Mouse (Mus musculus) kidney, embryonic 15.5 days (tissue): ENCODE data around the gene Epp13. TPM values are rescaled to one million over a fixed set of nuclear protein-coding genes. Genes with fewer than 3 reads are reported as not detected.
A peak's percentile ranks its signal among the peaks of the same experiment; 100 is the strongest.
"Not testable (repeated sequence)": the region's sequence is repeated elsewhere in the genome, so short reads cannot be mapped to it uniquely, and the experiment has no call there.

Experiments
- ATAC-seq: fragments of 200-750 bp; cut with Nextera tagmentation; replicated peaks from 2 replicates; pipeline ENCODE4 v1.8.0; 2017; ENCODE audit warnings: moderate TSS enrichment; ENCODE audit not compliant: low FRiP score
- H3K27ac ChIP-seq: fragments of 300-500 bp; sonication (generic); 2 replicates; pipeline ENCODE4 v1.5.1; 2015; ENCODE audit warnings: mild to moderate bottlenecking, inconsistent platforms
- H3K27me3 ChIP-seq: fragments of 300-500 bp; sonication (generic); 2 replicates; pipeline ENCODE4 v1.6.1; 2015; ENCODE audit warnings: inconsistent platforms
- H3K36me3 ChIP-seq: fragments of 300-500 bp; sonication (generic); 2 replicates; pipeline ENCODE4 v1.6.1; 2015; ENCODE audit warnings: inconsistent platforms
- H3K4me1 ChIP-seq: fragments of 300-500 bp; sonication (generic); 2 replicates; pipeline ENCODE4 v1.6.1; 2015; ENCODE audit warnings: inconsistent platforms
- H3K4me2 ChIP-seq: fragments of 300-500 bp; sonication (generic); 2 replicates; pipeline ENCODE4 v1.6.1; 2015; ENCODE audit warnings: moderate library complexity, mild to moderate bottlenecking, inconsistent platforms
- H3K4me3 ChIP-seq: fragments of 300-500 bp; sonication (generic); replicated peaks from 2 replicates; pipeline ENCODE4 v1.5.1; 2015; ENCODE audit warnings: mild to moderate bottlenecking, inconsistent platforms
- H3K9ac ChIP-seq: fragments of 300-500 bp; sonication (generic); 2 replicates; pipeline ENCODE4 v1.6.1; 2015; ENCODE audit warnings: mild to moderate bottlenecking, inconsistent platforms
- H3K9me3 ChIP-seq: fragments of 300-500 bp; sonication (generic); replicated peaks from 2 replicates; pipeline ENCODE4 v1.6.1; 2016; ENCODE audit warnings: inconsistent platforms
- WGBS: fragments of 180-500 bp; shearing (Covaris S2); methylation state at CpG from one replicate; pipeline ENCODE4 v1.1.7; 2015; ENCODE audit warnings: mixed read lengths; 5-methylcytosine and 5-hydroxymethylcytosine counted together
- polyA plus RNA-seq: library from polyadenylated mRNA; unstranded; fragments of >200 nt; fragmentation: Nextera tagmentation; extraction: Ambion mirVana; gene quantifications from 2 replicates; pipeline ENCODE4 v1.2.1, GENCODE M21; 2015

Gene Epp13
- polyA plus RNA-seq, 1 experiment from 2014 or later = not detected

DNA sequence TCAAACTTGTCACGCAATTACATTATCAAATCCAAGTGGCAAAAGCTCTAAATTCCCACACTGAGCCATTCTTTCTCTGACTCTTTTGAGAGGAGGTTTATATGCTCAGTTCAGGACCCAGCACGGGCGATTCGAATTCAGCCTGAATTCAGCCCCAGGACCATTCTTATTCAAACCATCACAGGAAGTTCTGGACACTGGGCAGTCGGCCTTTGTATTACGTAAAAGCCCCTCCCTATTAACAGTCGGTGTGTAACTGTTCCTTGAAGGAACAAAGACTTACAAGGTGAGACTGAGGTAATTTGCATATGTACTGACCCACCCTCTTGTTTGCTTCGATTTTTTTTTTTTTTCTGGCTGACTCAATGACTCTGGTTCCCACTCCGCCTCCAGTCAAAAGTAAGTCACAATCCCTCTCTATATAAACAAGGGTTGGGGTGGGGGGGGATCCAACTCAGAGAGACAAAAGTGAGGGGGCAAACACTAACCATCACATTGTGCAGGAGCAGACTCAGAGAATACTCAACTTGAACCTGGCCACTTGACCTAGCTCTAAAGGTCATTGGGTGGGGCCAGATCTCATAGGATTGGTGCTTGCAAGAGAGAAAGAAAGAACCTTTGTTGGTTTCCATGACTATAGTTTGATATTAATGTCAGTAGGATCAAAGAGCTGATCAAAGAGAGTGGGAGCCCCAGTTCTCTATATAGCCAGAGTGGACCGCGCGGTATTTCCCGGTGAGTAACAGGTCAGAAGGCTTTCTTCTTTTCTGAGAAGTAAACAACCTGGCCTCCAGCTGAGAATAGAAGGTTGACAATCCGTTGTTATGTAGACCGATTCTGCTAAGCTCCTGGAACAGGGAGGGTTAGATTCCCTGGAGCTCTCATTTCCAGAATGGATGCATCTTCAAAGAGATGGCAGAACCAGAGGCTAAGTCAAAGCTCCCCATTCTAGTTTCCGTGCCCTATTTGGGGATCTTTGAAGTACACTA is 6.0 kb downstream of the Epp13 start:
- no peak overlapping the region for H3K27ac ChIP-seq
- H3K9me3 ChIP-seq = no peaks in the 10 kb centered on the region
- no peak overlapping the region for H3K9ac ChIP-seq
- H3K27me3 ChIP-seq = no peaks in the 10 kb centered on the region
- 34% methylated on average over 16 of the region's 16 CpGs for WGBS
- no peak for ATAC-seq
- H3K4me3 ChIP-seq = no peak overlapping the region
- H3K4me2 ChIP-seq = no peak overlapping the region
- H3K4me1 ChIP-seq = no peaks in the 10 kb centered on the region
- no peaks in the 10 kb centered on the region for H3K36me3 ChIP-seq

DNA sequence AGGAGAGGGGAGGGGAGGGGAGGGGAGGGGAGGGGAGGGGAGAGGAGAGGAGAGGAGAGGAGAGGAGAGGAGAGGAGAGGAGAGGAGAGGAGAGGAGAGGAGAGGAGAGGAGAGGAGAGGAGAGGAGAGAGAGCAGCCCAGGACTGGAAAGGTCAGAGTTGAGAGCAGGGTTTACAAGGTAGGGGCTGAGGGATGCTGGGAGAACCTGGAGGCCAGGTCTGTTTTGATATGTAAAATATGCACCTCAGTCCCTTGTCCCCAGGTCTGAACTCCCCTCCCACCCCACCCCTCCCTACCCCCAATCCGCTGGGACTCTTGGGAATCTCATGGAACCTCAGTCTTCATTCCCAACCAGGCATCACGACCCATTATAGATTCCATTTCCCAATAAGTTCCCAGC is 7.5 kb downstream of the Epp13 start:
- not testable (repeated sequence) for H3K36me3 ChIP-seq, H3K27me3 ChIP-seq, H3K4me1 ChIP-seq, H3K9me3 ChIP-seq, H3K4me3 ChIP-seq, H3K4me2 ChIP-seq, H3K9ac ChIP-seq, H3K27ac ChIP-seq, ATAC-seq
- 54% methylated on average over 2 of the region's 2 CpGs for whole genome bisulfite sequencing

DNA sequence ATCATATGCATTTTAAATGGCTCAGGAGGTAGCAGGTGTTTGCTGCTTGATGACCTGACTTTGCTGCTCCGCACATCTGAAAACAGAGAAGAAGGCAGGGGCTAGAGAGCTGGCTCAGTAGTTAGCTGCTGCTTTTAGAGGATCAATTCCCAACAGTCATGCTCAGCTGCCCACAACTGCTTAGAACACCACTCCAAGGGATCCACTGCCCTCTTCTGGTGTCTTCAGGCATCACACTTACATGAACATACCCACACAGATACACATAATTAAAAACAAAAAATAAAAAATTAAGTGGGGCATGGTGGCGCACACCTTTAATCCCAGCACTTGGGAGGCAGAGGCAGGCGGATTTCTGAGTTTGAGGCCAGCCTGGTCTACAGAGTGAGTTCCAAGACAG is 9.6 kb downstream of the Epp13 start:
- no peak overlapping the region for H3K27ac ChIP-seq
- H3K4me2 ChIP-seq = no peak overlapping the region
- WGBS = 86% methylated on average over 3 of the region's 3 CpGs
- H3K4me1 ChIP-seq = no peaks in the 10 kb centered on the region
- H3K9me3 ChIP-seq = no peaks in the 10 kb centered on the region
- ATAC-seq = no peak
- H3K36me3 ChIP-seq = no peaks in the 10 kb centered on the region
- H3K4me3 ChIP-seq = no peak overlapping the region
- no peak overlapping the region for H3K9ac ChIP-seq
- H3K27me3 ChIP-seq = no peaks in the 10 kb centered on the region

DNA sequence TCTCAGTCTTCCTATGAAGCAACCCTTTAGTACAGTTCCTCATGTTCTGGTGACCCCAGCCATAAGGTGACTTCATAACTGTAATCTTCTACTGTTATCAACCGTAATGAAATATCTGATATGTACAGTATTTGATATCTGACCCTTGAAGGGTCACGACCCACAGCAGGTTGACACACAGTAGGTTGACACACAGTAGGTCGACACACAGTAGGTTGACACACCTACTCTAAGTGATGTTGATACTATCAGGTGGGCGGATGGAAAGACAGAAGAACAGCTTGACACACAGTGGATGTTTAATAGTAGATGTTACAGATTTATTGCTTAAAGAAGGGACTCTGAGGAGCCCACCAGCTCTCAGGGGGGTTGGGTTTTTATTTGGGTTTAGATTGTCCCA is 10.5 kb downstream of the Epp13 start:
- Histone ChIP-seq H3K36me3 (no peaks in the 10 kb centered on the region), H3K4me1 (no peaks in the 10 kb centered on the region), H3K27ac (no peak overlapping the region), H3K9me3 (no peaks in the 10 kb centered on the region), H3K27me3 (no peaks in the 10 kb centered on the region), H3K4me2 (no peak overlapping the region), H3K9ac (no peak overlapping the region), H3K4me3 (no peak overlapping the region)
- WGBS = 83% methylated on average over 4 of the region's 4 CpGs
- ATAC-seq = no peak

DNA sequence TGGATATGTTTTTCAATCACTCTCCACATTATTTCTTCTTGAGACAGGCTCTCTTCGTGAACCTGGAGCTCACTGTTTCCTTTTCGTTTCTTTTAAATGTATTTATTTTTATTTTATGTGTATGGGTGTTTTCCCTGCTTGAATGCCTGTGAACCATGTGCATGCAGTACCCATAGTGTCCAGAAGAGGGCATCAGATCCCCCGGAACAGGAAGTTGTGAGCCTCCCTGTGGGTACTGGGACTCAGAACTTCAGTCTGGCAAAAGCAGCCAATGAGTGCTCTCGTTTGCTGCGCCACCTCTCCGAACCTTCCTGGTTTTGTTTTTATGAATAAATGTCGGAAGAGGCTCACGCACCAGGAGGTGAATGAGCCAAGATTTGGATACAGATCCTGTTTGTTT is 13.2 kb downstream of the Epp13 start:
- ATAC-seq = no peak
- H3K4me1 ChIP-seq = no peaks in the 10 kb centered on the region
- WGBS = 73% methylated on average over 8 of the region's 8 CpGs
- H3K27ac ChIP-seq = no peak overlapping the region
- no peaks in the 10 kb centered on the region for H3K36me3 ChIP-seq
- H3K9me3 ChIP-seq = no peaks in the 10 kb centered on the region
- no peak overlapping the region for H3K4me2 ChIP-seq
- no peak overlapping the region for H3K4me3 ChIP-seq
- H3K27me3 ChIP-seq = no peaks in the 10 kb centered on the region
- H3K9ac ChIP-seq = no peak overlapping the region

DNA sequence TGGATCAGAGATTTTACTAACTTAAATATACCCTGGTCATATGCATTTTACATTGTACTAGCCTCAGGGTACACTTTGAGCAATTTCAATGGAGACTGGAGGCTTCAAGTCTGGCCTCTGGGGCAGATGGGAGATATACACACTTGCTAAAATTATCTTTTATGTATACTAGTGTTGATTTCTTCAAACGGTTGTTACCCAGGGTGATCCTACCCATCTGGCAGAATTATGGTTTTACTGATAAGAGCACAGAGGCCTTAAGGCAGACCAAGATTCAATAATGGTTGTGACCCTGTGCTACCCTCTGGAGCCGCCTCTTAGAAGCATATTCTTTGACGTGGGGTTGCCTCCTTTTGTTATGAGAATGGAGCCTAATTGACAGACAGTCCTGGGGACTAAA is 25.4 kb downstream of the Epp13 start:
- H3K9ac ChIP-seq = no peak overlapping the region
- no peak overlapping the region for H3K27ac ChIP-seq
- no peaks in the 10 kb centered on the region for H3K36me3 ChIP-seq
- H3K4me3 ChIP-seq = no peak overlapping the region
- no peaks in the 10 kb centered on the region for H3K4me1 ChIP-seq
- no peak overlapping the region for H3K4me2 ChIP-seq
- H3K27me3 ChIP-seq = no peaks in the 10 kb centered on the region
- H3K9me3 ChIP-seq = no peaks in the 10 kb centered on the region
- 45% methylated on average over 3 of the region's 3 CpGs for WGBS
- no peak for ATAC-seq

DNA sequence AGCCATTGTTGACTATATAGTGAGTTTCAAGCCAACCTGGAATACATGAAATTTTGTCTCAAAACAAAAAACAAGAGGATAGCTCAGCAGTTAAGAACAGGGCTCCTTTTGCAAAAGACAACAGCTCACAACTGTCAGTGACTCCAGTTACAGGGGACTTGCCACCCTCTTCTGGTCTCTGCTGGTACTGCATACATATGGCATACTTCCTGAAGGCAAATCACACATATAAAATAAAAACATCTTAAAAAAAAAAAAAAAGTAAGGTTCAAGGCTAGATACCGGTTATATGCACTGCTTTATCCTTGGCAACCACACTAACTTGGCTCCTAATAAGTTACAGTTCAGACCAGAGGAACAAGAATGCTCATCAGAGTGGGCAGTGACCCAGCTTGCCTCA is 30.2 kb downstream of the Epp13 start:
- ATAC-seq = no peak
- Histone ChIP-seq H3K4me2 (peak overlapping the region; percentile 61), H3K9me3 (no peaks in the 10 kb centered on the region), H3K27ac (0 out of 2 replicates have a peak overlapping the region, but pooled peaks have one; percentile 87), H3K4me3 (peak overlapping the region; percentile 57), H3K27me3 (no peaks in the 10 kb centered on the region), H3K9ac (no peak overlapping the region), H3K4me1 (peaks cover 19% of the 10 kb centered on the region), H3K36me3 (no peaks in the 10 kb centered on the region)
- 0% methylated on average over 1 of the region's 1 CpGs for WGBS

DNA sequence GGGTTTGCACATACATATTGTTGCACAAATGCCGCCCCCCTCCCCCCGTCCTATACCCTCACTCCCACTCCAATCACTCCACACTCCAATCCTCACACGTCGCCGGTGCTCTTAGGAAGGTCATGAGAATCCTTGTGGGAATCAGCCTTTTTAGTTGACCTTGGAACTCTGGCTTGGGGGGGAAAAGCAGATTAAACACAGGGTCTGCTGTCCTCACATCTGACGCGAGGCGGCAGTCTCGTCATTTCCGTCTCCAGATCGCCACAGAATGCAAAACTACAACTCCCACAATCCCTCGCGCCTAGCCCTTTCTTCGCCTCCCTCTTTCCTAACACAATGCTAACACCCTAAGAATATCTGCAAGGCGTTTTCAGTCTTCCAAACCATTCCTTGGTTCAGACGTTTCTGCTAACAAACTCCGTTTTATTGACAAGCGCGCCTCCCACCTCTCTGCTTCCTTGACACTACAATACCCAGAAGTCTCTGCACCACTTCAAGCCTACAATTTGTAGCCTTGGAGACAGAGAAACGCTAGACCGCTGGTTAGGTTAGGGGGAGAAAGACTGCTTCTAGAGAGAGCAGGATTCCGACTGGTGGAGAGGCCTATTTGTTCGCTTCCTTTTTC is 31.1 kb downstream of the Epp13 start:
- WGBS = 2% methylated on average over 23 of the region's 23 CpGs
- peak; percentile 76 for ATAC-seq
- peak overlapping the region; percentile 61 for H3K4me2 ChIP-seq
- peak overlapping the region; percentile 51 for H3K9ac ChIP-seq
- H3K27me3 ChIP-seq = no peaks in the 10 kb centered on the region
- H3K4me3 ChIP-seq = peak overlapping the region; percentile 57
- H3K9me3 ChIP-seq = no peaks in the 10 kb centered on the region
- peaks cover 19% of the 10 kb centered on the region for H3K4me1 ChIP-seq
- H3K27ac ChIP-seq = peak overlapping the region; percentile 87
- H3K36me3 ChIP-seq = no peaks in the 10 kb centered on the region

DNA sequence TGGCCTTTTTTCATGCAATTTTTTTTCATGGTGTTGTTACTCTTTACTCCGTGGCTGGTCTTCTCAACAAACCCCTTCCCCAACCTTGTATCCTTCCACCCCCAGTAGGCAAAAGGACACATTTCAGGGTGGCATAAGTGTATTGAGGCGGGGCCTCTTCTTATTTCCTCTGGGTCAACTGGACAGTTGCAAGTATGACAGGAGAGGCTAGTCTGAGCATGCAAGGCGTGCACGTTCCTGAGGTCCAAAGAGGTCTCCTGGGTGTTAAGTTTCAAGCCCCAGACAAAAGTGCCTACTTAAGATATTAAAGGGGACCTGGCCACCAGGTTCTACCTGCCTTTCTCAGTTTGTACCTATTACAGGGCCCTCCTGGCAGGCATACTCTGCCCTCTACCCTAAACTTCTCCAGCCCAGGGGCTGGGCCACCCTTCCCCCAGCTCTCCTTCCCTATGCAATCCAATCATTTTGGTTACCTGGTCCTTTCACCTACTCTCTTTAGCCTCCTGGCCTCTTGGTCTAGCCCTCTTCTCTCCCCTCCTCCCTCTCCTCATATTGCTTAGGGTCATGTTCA is 32.0 kb downstream of the Epp13 start:
- no peaks in the 10 kb centered on the region for H3K27me3 ChIP-seq
- H3K9me3 ChIP-seq = no peaks in the 10 kb centered on the region
- peak overlapping the region; percentile 61; the same call in 1 of the 2 replicates for H3K4me2 ChIP-seq
- no peak overlapping the region; the same call in 1 of the 2 replicates for H3K4me3 ChIP-seq
- H3K36me3 ChIP-seq = no peaks in the 10 kb centered on the region
- no peak overlapping the region for H3K27ac ChIP-seq
- H3K9ac ChIP-seq = no peak overlapping the region
- 85% methylated on average over 4 of the region's 4 CpGs for WGBS
- H3K4me1 ChIP-seq = peaks cover 19% of the 10 kb centered on the region
- no peak for ATAC-seq

DNA sequence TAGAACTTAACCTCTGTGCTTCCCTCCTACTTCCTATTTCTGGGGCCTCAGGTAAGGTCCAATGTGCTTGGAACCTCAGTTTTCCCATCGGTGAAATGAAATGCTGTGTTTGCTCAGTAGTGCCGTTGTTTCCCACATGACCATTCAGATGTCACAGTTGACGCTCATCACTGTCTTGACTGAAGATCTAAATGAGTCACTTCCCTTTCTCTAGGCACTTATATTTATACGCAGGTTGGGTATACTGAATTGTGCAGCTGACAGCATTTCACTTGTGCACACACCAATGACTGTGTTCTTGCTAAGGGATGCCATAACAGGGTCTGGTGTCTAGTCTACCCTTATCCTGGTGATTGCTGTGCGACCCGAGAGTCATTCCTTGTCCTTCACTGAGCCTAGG is 32.9 kb downstream of the Epp13 start:
- H3K9ac ChIP-seq = no peak overlapping the region; the same call in 1 of the 2 replicates

DNA sequence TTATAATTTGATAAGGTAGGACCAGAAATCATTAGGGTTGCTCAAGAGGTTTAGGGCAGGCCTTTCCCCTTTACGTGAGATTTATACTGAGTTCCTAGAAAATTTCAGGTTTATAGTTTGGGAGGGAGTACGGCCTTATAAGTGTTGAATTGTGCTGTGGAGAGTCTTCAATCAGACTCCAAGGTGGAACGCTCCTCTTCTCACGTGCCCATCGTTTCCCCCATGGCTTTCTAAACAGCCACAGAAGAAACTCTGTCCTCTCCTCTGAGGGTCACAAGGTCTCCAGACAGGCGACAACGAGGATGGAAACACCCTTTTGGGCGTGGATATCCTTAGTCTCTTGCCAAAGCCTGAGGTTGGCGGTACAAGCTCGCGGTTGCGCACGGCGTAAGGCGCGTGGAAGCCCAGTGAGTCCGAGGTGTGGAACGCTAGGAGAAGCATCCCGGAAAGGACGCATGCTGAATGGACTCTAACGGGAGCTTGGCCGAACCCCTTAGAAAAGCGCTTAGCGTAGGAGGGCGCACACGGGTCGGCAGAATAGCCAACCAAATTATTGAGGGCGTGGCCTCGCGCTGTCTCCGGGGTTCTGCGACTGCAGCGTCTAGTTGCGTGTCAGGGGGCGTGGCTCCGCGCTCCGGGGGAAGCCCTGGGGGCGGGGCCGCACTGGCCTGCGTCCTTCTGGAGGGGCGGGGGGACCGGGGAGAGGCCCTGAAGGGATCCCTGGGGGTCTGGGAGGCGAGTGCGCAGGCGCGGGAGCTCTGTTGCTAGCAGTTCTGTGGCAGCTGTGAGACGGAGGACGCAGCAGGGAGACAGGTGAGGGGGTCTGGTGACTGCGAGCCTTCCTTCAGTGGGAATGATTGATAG is 33.6 kb downstream of the Epp13 start, which contains the start of gene Zfp667:
Gene Zfp667, plus strand, starts transcription at position 738 of the 864 bp plus-strand sequence.
- Histone ChIP-seq H3K27me3 (no peaks in the 10 kb centered on the region), H3K4me3 (peak within 1 kb of the TSS; percentile 54), H3K36me3 (no peaks in the 10 kb centered on the region), H3K9ac (peak within 1 kb of the TSS; percentile 31), H3K4me1 (peaks cover 19% of the 10 kb centered on the region), H3K4me2 (peak within 1 kb of the TSS; percentile 74), H3K27ac (peak within 1 kb of the TSS; percentile 84), H3K9me3 (no peaks in the 10 kb centered on the region)
- 3% methylated on average over 50 of the region's 50 CpGs for WGBS
- ATAC-seq = peak; percentile 89

More for the DNA sequence above, 32.9 kb downstream of the Epp13 start:
- H3K36me3 ChIP-seq = no peaks in the 10 kb centered on the region
- no peaks in the 10 kb centered on the region for H3K9me3 ChIP-seq
- H3K4me3 ChIP-seq = no peak overlapping the region
- no peak for ATAC-seq
- peaks cover 19% of the 10 kb centered on the region for H3K4me1 ChIP-seq
- H3K27me3 ChIP-seq = no peaks in the 10 kb centered on the region
- peak overlapping the region; percentile 84; the same call in 1 of the 2 replicates for H3K27ac ChIP-seq
- peak overlapping the region; percentile 74; the same call in 1 of the 2 replicates for H3K4me2 ChIP-seq
- 89% methylated on average over 6 of the region's 6 CpGs for WGBS
